Mouse (Mus musculus): ENCODE results near the gene Cdk9.

The Cdk9 gene

DNA sequence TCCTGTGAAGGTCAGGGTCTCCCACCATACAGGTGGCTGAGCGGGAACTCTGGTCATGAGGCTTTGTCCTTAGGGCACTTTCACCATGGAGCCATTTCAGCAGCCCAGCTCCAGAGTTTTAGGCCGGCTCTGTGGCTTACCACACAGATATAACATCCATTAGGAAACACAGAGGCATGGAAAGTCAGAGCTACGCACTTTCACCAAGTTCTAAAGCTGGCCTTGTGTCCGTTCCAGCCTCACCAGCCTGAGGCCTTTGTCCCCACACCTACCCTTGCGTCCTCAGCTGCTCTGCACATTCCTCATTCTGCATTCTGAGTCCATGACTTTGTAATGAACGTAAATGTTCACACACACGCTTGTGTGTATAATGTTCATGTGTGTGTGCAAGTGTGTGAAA is 7.9 kb downstream of the Cdk9 start:
- no peak for DNase-seq

DNA sequence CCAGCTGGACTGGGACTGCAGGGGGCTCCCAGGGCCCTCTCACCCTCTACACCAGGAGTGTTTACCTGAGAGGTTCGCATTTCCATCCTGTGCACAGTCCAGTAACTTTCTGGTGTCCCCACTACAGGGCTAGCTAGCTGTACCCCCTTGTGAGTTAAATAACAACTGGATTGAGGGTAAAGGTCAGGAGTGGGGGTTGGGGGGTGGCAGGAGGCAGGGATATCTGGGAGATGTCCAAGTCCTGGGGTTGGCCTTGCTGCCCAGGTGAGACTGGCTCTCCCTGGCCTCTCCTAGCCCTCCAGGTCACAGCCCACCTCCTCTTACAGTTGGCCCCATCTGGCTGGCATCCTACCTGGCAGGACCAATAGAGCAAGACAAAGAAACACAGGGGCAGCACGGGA is 8.9 kb downstream of the Cdk9 start, which contains the start of gene Fpgs:
Fpgs (minus strand) TSS at position 125 of the 401 bp plus-strand sequence.
- DNase-seq, result no peak

DNA sequence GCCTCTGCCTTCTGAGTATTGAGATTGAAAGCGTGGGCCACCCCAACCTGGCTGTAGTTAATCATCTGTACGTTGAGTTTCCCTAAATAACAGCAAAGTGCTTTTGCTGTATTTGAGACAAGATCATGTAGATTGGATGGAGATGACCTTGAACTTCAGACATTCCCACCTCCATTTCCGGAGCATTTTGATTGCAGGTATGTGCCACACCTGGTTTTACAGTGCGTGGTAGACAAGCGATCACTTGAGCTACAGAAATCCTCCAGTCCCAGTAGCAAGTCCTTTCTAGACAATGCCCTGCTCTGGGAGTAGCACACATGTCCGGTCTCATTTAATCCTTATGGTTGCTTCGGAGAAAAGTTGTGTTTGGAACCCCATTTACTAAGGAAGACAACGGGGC is 9.8 kb downstream of the Cdk9 start:
- DNase-seq, result no peak

DNA sequence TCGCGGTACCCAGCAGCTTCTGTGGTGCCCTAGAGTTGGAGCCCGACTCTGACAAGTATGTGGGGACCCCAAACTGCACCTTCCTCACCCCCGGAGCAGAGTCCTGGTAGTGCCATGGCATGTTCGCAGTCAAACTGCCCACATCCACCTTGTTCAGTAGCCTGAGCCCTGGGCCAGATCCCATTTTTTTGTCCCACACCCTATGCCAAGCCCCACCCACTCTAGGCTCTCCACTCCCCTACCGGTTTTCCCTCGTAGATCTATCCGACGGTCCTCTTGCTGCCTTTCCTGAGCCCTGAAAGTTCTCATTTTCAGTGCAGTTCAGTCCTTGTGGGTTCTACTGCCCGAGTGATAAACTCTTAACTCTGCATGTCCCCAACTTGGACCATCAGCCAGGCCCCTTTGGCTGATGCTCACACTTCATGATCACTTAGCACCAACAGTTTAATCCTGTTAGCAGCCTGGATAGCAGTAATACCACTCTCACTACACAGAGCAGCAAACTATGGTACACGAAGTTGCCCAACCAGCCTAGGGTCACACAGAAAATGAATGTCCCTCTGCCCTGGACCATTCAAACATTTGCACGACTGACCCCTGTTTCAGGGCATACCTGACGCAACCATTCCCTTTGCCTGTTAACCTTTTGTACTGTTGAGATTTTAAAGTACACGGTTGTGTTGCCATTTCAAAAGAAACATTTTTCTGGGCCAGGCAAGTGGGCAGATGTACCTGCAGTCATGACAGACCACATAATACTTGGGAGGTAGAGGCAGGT is 11.7 kb downstream of the Cdk9 start:
- DNase-seq, result no peak

DNA sequence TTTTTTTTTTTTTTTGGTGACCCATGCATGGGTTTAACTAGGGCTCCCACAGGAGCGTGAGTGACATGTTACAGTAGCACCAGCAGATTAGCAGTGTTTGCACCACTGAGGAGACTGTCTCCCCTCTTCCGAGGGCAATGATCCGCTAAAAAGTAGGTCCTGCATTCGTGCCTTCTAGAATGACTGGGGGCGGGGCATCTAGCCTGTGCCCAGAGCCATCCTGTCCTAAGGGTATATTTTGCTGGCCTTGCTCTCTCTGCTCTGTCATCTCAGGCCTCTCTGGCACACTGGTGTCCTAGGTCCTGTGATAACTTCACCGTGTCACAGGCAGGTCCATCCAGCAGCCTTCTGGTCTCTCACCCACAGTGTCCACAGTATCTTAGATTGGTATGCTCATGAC is 13.2 kb downstream of the Cdk9 start:
- DNase-seq, result no peak

DNA sequence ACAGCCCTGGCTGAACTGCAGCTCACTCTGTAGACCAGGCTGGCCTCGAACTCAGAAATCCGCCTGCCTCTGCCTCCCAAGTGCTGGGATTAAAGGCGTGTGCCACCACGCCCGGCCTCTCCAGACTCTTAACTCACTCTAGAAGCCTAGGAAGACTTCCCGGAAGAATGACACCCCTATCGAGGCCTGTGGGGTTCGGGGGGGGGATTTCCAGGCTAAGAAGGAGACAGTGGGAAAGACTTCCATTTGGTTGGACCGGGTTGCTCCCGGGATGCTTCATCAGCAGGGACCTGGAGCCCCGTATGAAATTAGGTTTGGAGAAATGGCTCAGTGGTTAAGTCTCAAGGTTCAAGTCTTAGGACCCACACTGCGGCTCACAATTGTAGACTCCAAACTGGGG is 18.2 kb downstream of the Cdk9 start:
- DNase-seq, result no peak

DNA sequence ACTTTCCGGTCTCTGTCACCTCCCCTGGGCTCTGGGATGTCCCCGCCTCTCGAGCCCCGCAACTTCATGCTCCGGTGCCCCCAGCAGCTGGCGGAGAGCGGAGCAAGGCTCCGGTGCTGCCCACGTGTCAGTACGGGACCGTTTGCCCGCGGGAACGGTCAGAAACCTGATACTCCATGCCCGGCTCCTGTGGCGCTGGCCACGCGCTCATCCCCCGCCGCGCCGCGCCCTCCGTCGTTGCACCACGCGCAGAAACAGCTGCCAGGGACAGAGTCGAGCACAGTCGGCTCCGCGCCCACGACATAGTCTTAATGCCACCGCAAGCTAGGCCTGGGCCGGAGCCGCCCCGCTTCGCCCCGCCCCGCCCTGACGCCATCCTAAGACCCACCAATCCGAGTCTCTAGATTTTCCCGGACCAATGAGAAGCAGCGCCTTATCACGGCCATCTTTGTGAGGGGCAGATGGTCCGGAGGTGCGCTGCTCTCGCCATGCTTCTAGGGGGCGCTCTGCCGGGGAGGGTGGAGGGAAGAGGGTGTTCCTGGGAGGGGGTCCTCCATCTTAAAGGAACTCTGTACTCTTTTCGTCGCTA is 19.0 kb downstream of the Cdk9 start:
- DNase-seq, result peak; percentile 95

DNA sequence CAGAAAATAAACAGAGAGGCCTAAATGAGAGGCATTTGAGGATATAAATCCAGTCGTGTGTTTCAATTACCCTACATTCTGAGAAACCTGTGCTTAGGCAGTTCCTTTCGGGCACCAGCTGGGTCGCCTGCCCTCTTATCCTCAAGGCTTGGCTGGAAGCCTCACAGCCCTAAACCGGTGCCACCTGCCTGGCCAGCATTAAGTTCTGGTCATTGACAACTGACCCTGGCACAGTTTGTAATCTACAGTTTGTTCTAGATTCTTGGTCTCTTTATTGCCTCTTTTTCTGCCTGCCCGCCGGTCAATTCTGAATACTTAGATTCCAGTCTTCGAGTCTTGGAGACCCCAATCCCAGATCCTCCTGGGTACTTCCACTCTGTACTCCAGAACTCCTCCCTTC is 19.6 kb downstream of the Cdk9 start:
- DNase-seq, result no peak

DNA sequence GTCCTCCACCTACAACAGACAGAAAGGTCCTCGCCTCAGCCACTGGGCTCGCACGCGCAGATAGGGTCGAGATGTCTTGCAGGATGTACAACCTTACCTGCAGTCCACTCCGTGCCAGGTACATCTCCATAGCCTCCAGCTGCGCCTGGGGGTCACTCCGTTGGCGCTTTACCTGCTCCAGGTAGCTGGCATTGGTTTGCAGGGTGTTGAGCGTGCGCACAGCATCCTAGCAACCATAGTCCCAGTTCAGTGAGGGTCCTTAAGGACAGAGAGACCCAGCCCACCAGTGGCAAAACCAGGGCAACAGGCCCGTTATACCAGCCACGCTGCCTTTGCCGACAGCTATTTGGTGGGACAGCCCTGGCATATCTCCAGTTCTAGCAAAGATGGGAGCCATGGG is 20.4 kb downstream of the Cdk9 start:
- no peak for DNase-seq

DNA sequence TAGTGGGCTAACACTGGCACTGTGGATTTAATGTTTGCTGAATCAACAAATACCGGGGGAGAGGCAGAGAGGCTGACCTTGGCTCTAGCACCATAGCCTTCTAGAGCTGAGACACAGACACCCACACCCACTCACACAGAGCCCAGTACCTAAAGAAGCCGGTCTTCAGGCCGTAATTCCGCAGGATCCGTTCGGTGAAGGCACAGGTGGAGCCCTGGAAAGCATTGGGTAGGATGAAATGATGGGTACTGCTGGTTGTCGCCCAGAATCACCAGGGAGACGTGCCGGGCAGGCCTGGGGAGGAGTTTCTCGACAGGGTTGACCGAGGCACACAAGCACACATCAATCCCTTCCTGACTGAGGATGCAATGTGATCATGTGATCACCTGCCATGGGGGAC is 21.8 kb downstream of the Cdk9 start:
- no peak for DNase-seq

DNA sequence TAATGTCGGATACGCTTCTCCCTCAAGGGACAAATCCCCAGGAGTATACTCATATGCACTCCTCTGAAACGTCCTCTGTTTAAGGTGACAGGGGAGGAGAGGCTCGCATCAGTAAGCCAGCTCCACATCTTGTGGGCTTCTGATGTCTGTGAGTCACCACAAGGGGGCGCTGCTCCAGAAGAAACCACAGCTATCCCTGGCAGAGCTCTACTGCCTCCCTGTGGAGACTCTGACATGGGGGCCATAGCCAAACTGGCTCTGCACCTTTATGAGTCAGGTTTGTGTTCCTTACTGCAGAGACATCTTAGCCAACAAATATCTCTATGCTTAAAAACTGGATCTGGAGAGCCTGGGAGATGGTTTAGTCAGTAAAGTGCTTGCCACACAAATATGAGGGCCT is 23.5 kb downstream of the Cdk9 start:
- peak; percentile 95 to 96 for DNase-seq

DNA sequence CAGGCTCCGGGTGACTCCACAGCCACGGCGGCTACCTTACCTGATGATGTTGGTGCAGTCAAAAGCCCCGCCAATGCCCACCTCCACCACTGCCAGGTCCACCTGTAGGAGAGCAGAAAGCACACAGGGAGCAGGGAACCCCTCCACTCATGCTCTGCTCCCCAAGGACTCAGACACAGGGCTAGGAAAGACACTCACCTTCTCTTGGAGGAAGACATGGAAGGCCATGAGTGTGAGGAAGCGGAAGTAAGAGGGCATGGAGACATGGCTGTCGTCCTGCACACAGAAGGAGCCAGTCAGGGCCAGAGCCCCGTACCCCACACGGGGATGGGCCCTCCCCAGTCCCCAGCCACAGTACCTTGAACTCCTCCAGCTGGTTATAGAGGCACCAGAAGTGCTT is 25.3 kb downstream of the Cdk9 start:
- DNase-seq, result no peak

DNA sequence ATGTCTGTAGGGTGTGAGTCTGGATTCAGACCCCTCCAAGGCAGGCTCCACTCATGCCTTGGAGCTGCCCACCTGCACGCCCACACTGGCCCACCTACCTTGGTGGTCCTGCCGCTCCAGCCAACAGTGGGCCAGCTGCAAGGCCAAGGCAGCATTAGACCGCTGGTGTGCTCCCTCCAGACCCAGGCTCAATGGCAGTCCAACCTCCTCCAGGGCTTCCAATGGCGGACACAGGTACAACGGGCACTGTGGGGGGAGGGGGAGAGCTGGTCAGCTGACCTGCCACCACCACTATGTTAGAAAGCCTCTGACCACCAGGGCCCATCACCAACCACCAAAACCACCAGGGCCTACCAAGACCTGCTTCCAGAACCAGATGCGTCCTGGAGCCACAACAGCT is 26.2 kb downstream of the Cdk9 start:
- DNase-seq, result no peak

DNA sequence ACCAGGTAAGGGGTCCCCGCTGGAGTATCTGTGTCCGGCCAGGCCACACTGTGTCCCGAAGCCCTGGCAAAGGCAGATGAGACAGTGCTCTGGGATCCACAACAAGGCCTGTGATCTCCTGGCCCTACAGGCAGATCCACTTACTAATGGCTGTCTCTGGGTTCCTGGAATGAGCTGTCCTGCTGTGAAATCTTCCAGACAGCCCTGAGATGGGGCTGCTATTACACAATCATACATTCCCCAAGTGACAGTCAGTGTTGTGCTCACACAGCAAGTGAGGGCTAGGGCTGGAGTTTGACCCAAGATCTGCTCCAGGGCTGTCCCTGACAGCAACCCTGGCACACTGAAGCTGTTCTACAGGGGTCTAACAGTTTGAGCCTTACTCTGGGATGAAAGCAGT is 27.1 kb downstream of the Cdk9 start:
- DNase-seq, result no peak

DNA sequence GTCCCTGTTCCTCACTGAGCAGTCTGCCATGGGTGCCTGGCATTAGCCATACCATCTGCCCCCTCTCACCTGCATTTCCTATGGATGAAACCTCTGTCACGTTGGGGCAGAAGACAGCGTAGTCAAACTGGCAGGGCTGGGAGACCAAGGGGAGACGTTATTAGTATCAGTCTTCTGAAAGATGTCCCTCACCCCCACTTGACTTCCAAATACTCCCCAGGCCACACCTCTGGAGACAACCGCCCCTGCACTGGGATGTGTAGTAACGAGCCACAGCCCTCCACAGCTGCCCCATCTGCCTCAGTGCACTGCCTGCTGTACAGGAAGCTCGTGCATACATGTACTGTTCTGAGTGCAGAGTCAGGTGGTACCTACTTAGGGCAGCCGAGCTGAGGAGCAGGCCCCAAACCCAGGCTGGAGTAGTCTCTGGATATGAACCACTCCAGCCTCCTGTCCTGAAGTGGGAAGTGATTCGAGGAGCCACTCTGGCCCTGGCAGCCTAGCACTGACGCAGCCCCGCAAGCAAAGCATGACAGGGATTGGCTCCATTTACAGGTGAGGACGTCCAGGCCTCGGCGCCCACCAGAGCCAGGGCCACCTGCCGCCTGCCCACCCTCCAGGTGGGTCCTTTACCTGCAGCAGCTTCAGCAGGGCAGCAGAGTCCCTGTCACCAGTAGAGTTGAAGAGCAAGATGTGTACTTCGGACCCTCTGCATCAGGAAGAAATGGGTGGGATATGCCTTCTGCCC is 28.0 kb downstream of the Cdk9 start:
- DNase-seq, result no peak

DNA sequence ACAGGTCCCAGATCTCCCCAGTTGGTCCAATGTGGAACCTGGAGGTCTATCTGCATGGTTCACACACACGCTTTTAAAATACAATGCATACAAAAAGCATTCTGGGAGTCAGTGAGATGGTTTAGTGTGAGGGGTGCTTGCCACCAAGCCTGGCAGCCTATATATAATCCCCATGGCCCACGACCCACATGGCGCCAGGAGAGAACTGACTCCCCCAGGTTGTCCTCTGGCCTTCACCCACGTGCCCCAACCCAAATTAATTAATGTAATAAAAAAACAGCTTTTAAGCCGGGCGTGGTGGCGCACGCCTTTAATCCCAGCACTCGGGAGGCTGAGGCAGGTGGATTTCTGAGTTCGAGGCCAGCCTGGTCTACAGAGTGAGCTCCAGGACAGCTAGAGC is 29.2 kb downstream of the Cdk9 start:
- DNase-seq, result no peak

DNA sequence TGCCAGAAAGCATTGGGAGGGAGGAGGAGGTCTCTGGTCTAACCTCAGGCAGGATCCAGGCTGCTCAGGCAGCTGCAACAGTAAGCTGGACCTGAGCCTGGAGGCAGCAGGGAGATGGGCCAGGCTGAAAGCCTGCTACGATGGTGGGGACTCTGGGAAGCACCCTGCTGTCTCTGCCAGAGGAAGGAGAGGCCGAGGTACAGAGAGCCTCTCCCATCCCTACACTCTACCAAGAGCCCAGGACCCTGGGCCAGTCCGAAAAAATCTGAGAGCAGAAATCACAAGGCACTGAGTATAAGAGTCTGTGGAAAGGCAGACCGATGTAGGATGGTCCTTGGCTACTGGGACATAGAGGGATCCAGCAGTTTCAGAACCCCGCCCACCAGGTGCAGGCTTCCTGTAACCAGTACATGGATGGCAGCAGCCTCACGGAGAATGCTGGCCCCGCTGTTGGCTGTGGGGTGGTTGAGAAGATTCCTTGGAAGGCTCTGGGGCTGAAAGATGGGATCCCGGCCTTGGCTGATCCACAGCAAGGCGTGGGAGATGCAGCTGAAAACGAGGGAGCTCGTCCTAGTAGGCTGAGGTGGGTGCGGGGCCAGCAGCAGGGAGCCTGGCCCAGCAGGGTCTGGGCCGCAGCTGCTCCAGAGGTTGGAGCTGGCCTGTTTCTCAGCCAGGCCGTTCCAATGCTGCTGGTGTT is 30.0 kb downstream of the Cdk9 start:
- DNase-seq, result no peak

DNA sequence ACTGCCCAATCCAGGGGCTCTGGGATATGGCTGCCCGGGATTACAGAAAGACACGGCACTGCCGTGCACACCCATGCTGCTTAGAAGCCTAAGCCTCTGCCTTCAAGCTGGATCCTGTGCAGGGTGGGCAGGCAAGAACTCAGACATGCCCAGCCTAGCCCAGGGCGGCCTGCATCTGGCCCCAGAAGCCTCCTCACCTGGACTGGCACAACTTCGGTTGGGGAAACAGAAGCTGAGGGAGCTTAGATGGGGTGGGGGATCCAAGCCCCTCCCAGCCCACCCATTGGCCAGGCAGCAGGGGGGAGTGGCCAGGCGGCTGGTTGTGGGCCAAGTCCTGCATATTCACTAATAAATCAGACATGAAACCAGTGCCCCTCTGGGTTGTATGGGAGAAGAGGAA is 31.1 kb downstream of the Cdk9 start:
- DNase-seq, result no peak

DNA sequence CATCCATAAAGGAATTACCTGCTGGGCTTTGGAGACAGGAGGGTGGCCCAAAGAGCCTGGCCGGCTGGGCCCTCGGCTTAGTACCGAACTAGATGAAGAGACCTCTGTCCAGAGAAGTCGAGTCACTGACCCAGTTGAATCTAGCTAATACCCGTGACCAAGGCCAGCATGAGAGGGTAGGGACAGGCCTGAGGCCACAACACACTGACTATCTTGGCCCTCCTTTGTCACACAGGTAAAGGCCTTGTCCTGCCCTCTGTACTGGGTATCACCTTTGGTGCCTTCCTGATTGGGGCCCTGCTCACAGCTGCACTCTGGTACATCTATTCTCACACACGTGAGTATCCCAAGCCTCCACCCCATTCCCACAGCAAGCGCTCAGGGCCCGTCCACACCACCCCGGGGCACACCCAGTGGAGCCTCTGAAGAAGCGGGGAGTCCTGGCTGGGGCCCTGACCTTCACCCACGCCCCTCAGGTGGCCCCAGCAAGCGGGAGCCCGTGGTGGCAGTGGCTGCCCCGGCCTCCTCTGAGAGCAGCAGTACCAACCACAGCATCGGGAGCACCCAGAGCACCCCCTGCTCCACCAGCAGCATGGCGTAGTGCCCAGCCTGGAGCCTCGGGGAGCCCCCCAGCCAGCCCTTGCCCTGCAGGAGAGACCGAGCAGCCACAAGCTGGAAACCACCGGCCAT is 31.8 kb downstream of the Cdk9 start:
- no peak for DNase-seq

DNA sequence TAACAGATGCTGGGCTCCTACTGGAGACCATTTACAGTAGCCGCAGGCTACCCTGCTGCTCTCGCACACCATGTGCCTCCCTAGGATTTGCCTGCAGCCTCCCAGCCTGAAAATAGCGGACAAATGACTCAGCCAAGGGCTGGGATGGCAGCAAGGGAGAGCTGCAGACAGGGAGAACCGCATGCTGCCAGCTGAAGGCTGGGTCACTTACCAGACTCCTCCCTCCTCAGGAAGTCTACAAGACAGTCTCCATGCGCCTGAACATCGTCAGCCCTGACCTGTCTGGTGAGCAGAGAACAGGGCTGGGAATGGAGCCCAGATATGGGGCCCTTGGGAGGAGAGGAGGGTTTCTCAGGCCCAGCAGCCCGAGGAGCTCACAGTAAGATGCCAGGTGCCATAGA is 32.8 kb downstream of the Cdk9 start:
- no peak for DNase-seq

DNA sequence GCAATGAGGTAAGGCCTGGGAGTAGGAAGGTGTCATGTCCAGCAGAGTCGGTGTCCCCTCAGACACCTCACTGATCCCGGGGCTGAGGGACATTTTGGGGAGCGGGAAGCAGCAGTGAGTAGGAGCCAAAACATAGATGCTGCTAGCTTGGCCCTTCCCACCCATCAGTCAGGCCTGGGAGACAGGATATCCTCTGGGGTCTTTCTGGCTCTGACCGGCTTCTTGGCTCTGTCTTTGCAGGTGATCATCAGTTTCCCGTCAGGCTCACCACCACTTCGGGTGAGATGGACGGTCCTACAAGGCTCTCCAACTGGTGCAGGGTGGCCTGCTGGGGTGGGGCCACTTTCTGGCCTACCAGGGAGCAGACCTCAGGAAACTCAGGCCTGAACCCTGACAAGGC is 35.2 kb downstream of the Cdk9 start:
- no peak for DNase-seq

DNA sequence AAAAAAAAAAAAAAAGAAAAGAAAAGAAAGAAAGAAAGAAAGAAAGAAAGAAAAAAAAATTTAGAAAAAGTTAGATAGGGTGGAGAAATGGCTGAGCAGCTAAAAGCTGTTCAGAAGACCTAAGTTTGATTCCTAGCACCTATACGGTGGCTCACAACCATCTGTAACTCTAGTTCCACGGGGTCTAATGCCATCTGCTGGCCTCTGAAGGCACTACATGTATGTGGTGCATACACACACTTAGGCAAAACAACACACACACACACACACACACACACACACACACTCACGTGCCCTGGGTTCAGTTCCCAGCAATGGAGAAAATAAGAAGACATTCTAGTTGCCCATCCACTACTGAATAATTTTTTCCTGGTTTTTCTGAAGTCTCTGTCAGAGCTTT is 36.1 kb downstream of the Cdk9 start:
- DNase-seq, result peak in 1 of 2 experiments; percentile 12

Measured in B cell, adult 2 months (primary cell).